Mouse (Mus musculus) MEL-GATA-1-ER (cell line): ENCODE measurements at regions not wholly inside any gene's neighbourhood (a gene's known extent, or its start where the extent isn't known, plus 50 kb on each side); places are given as distances from the start of the nearest gene placed in this dataset.

ENCODE experiments used
- DNase-seq: peaks from one replicate; pipeline ENCODE4 v3.0.0-alpha.2; 2012; ENCODE audit warnings: low read depth; ENCODE audit errors: extremely low read depth

GRCm38 (mm10) chr13:110977379-110977778 is 277.4 kb upstream of the Actbl2 start:
- no peak for DNase-seq

- no peak for DNase-seq
Measured at GRCm38 (mm10) chr13:110978022-110978421, 276.8 kb upstream of the Actbl2 start.

GRCm38 (mm10) chr13:110990677-110991076 is 264.1 kb upstream of the Actbl2 start:
- no peak for DNase-seq

- no peak for DNase-seq
Measured at GRCm38 (mm10) chr13:110991121-110991520, 263.7 kb upstream of the Actbl2 start.

GRCm38 (mm10) chr13:110994596-110994995 is 260.2 kb upstream of the Actbl2 start:
- no peak for DNase-seq

GRCm38 (mm10) chr13:111002670-111003069 is 252.1 kb upstream of the Actbl2 start:
- DNase-seq = no peak

GRCm38 (mm10) chr13:111014142-111014541 is 240.7 kb upstream of the Actbl2 start:
- DNase-seq = no peak

- no peak for DNase-seq
Measured at GRCm38 (mm10) chr13:111030111-111030510, 224.7 kb upstream of the Actbl2 start.

GRCm38 (mm10) chr13:111031633-111032032 is 223.2 kb upstream of the Actbl2 start:
- DNase-seq = no peak

- DNase-seq = no peak
Measured at GRCm38 (mm10) chr13:111043637-111044036, 211.2 kb upstream of the Actbl2 start.

GRCm38 (mm10) chr13:111044328-111045002 is 210.3 kb upstream of the Actbl2 start:
- peak; percentile 10 for DNase-seq

- DNase-seq = no peak
Measured at GRCm38 (mm10) chr13:111050097-111050496, 204.7 kb upstream of the Actbl2 start.

GRCm38 (mm10) chr13:111055817-111056216 is 199.0 kb upstream of the Actbl2 start:
- DNase-seq = no peak

- DNase-seq = no peak
Measured at GRCm38 (mm10) chr13:111087753-111088152, 167.1 kb upstream of the Actbl2 start.

- no peak for DNase-seq
Measured at GRCm38 (mm10) chr13:111096071-111096470, 158.7 kb upstream of the Actbl2 start.

GRCm38 (mm10) chr13:111097336-111097735 is 157.5 kb upstream of the Actbl2 start:
- no peak for DNase-seq

- no peak for DNase-seq
Measured at GRCm38 (mm10) chr13:111098738-111099137, 156.1 kb upstream of the Actbl2 start.

GRCm38 (mm10) chr13:111099252-111099651 is 155.6 kb upstream of the Actbl2 start:
- no peak for DNase-seq

GRCm38 (mm10) chr13:111100448-111100847 is 154.4 kb upstream of the Actbl2 start:
- DNase-seq = no peak

GRCm38 (mm10) chr13:111104567-111105219 is 150.1 kb upstream of the Actbl2 start:
- DNase-seq = no peak

GRCm38 (mm10) chr13:111131108-111131507 is 123.7 kb upstream of the Actbl2 start:
- no peak for DNase-seq

- no peak for DNase-seq
Measured at GRCm38 (mm10) chr13:111136392-111136791, 118.4 kb upstream of the Actbl2 start.
